10 mouse cellular contexts compared by ENCODE assay signal in genomic region chr8:104234573-104234972, GRCm38 (mm10). TPM values are rescaled to one million over a fixed set of nuclear protein-coding genes. Genes with fewer than 3 reads are reported as not detected.
A peak's percentile ranks its signal among the peaks of the same experiment; 100 is the strongest.
DNase-seq lines count a peak whose midpoint lies in the region; ATAC-seq lines count a peak whose summit lies in the region.
"Had no signal": no experiment of that assay in that cellular context is flagged by ENCODE, and none has a peak within 500 bp of the region (broad histone marks: within the 10 kb centered on the region; RNA-seq: fewer than 3 reads in every experiment).

No protein-coding gene starts in this region.

- intact Hi-C loops in left cerebral cortex, postnatal 4 days (cut with DNase I): no loop called here

- peak; percentile 21; the same call in 1 of the 2 replicates for ATAC-seq in megakaryocyte progenitor cell, adult 5-6 weeks (replicated peaks; ENCODE audit: poor library complexity)

- peak; percentile 34 to 44 for DNase-seq in cerebellum, postnatal 10 days
- no peak for DNase-seq in cerebellum, adult 9-11 months
- DNase-seq in left cerebral cortex, postnatal 4 days: peak; percentile 28
- no peak for DNase-seq in left cerebral cortex, adult 18-20 months (ENCODE audit: low spot score in 2 of 2)
- DNase-seq in embryo, embryonic 11 days: peak; percentile 56
- no peak for DNase-seq in layer of hippocampus, postnatal 25 days (ENCODE audit: extremely low spot score in 1 of 2, low spot score in 1 of 2)
- DNase-seq in cerebellum, adult 11 months: no peak
- DNase-seq: lung, adult 18-20 months; thymus, postnatal 36 days had no signal

RNA-seq across cellular contexts. Expression of gene Tk2, which starts 13.8 kb away (rescaled TPM):
- 10 to 100 TPM; 46.7 to 47.5 TPM for total RNA-seq in left cerebral cortex, postnatal 4 days (2021)
- 10 to 100 TPM; 39.3 to 41.4 TPM for total RNA-seq in left cerebral cortex, adult 18-20 months (2021)
- total RNA-seq in megakaryocyte progenitor cell, adult 5-6 weeks (2015): 16.5 and 16.9 TPM in 2 replicates
- 11.7 and 11.9 TPM in 2 replicates for total RNA-seq in megakaryocyte progenitor cell, adult 5-6 weeks (2017)
- total RNA-seq in layer of hippocampus, postnatal 25 days (2021): 10 to 100 TPM; 36.4 to 37.7 TPM

RNA-seq across cellular contexts. Expression of gene Cklf, which starts 16.1 kb away (rescaled TPM):
- total RNA-seq in left cerebral cortex, postnatal 4 days (2021): 10 to 100 TPM; 20.6 to 27.9 TPM
- 1 to 10 TPM; 5.7 to 8.5 TPM for total RNA-seq in left cerebral cortex, adult 18-20 months (2021)
- total RNA-seq in megakaryocyte progenitor cell, adult 5-6 weeks (2015): 54.0 and 54.9 TPM in 2 replicates
- 14.7 and 21.2 TPM in 2 replicates for total RNA-seq in megakaryocyte progenitor cell, adult 5-6 weeks (2017)
- 1 to 10 TPM; 6.3 to 9.9 TPM for total RNA-seq in layer of hippocampus, postnatal 25 days (2021)

RNA-seq across cellular contexts. Expression of gene Cmtm2a, which starts 58.4 kb away (rescaled TPM):
- total RNA-seq in left cerebral cortex, postnatal 4 days (2021): not detected
- total RNA-seq in left cerebral cortex, adult 18-20 months (2021): not detected
- total RNA-seq in megakaryocyte progenitor cell, adult 5-6 weeks (2015): not detected in 2 replicates
- not detected in 2 replicates for total RNA-seq in megakaryocyte progenitor cell, adult 5-6 weeks (2017)
- total RNA-seq in layer of hippocampus, postnatal 25 days (2021): not detected

Comparison
In these comparisons a context has a peak if more than half of its experiments do, and no peak if none do; other contexts are left out.
1. DNase-seq: peak in cerebellum, postnatal 10 days (2 of 2), left cerebral cortex, postnatal 4 days (single experiment) and embryo, embryonic 11 days (single experiment); none in cerebellum, adult 9-11 months (single experiment), left cerebral cortex, adult 18-20 months (0 of 2), layer of hippocampus, postnatal 25 days (0 of 2) and cerebellum, adult 11 months (single experiment).